Mouse (Mus musculus) lung, embryonic 15.5 days (tissue): Measurements from ENCODE around the gene H2-M3. TPM values are rescaled to one million over a fixed set of nuclear protein-coding genes. Genes with fewer than 3 reads are reported as not detected.
"Not testable (repeated sequence)": the region's sequence is repeated elsewhere in the genome, so short reads cannot be mapped to it uniquely, and the experiment has no call there.

Source experiments
- ATAC-seq: fragments of 200-750 bp; cut with Nextera tagmentation; 2 replicates; pipeline ENCODE4 v1.8.0; 2017; ENCODE audit warnings: moderate number of reproducible peaks, borderline replicate concordance; ENCODE audit not compliant: low FRiP score, low TSS enrichment; ENCODE audit errors: extremely low read depth
- H3K27ac ChIP-seq: fragments of 300-500 bp; sonication (generic); 2 replicates; pipeline ENCODE4 v1.5.1; 2015; ENCODE audit warnings: moderate library complexity, mild to moderate bottlenecking, inconsistent platforms
- H3K27me3 ChIP-seq: fragments of 300-500 bp; sonication (generic); 2 replicates; pipeline ENCODE4 v1.6.1; 2015; ENCODE audit warnings: inconsistent platforms
- H3K36me3 ChIP-seq: fragments of 300-500 bp; sonication (generic); 2 replicates; pipeline ENCODE4 v1.6.1; 2015; ENCODE audit warnings: inconsistent platforms
- H3K4me1 ChIP-seq: fragments of 300-500 bp; sonication (generic); 2 replicates; pipeline ENCODE4 v1.6.1; 2015; ENCODE audit warnings: inconsistent platforms
- H3K4me2 ChIP-seq: fragments of 300-500 bp; sonication (generic); 2 replicates; pipeline ENCODE4 v1.6.1; 2015; ENCODE audit warnings: inconsistent platforms, mild to moderate bottlenecking, moderate library complexity
- H3K4me3 ChIP-seq: fragments of 300-500 bp; sonication (generic); 2 replicates; pipeline ENCODE4 v1.5.1; 2015; ENCODE audit warnings: mild to moderate bottlenecking, inconsistent platforms
- H3K9ac ChIP-seq: fragments of 300-500 bp; sonication (generic); 2 replicates; pipeline ENCODE4 v1.6.1; 2015; ENCODE audit warnings: inconsistent platforms
- H3K9me3 ChIP-seq: fragments of 300-500 bp; sonication (generic); 2 replicates; pipeline ENCODE4 v1.6.1; 2016; ENCODE audit warnings: inconsistent platforms
- WGBS: fragments of 180-500 bp; shearing (Covaris S2); methylation state at CpG from one replicate; pipeline ENCODE4 v1.1.7; 2015; 5-methylcytosine and 5-hydroxymethylcytosine counted together
- polyA plus RNA-seq: library from polyadenylated mRNA; unstranded; fragments of >200 nt; fragmentation: Nextera tagmentation; extraction: Ambion mirVana; gene quantifications from 2 replicates; pipeline ENCODE4 v1.2.1, GENCODE M21; 2015

H2-M3 gene
- polyA plus RNA-seq = 2.2 and 3.0 TPM in 2 replicates

GRCm38 (mm10) chr17:37270058-37270701 lies at the start of gene H2-M3:
Gene H2-M3, plus strand, starts transcription at chr17:37270220.
- WGBS = 1% methylated on average over 26 of the region's 26 CpGs
- Histone ChIP-seq H3K4me2 (peak within 1 kb of the TSS; percentile 95), H3K9me3 (no peaks in the 10 kb centered on the region), H3K27me3 (no peaks in the 10 kb centered on the region), H3K4me1 (no peaks in the 10 kb centered on the region), H3K27ac (no peak within 1 kb of the TSS), H3K4me3 (peak within 1 kb of the TSS; percentile 53), H3K36me3 (no peaks in the 10 kb centered on the region), H3K9ac (no peak within 1 kb of the TSS)
- ATAC-seq = peak; percentile 93

GRCm38 (mm10) chr17:37221879-37222278 lies 48.1 kb upstream of the H2-M3 start:
- H3K36me3 ChIP-seq = no peaks in the 10 kb centered on the region
- H3K4me2 ChIP-seq = no peak overlapping the region
- no peaks in the 10 kb centered on the region for H3K9me3 ChIP-seq
- 17% methylated on average over 1 of the region's 1 CpGs for WGBS
- ATAC-seq = no peak
- no peak overlapping the region for H3K9ac ChIP-seq
- H3K27me3 ChIP-seq = no peaks in the 10 kb centered on the region
- no peaks in the 10 kb centered on the region for H3K4me1 ChIP-seq
- H3K4me3 ChIP-seq = no peak overlapping the region
- H3K27ac ChIP-seq = no peak overlapping the region

GRCm38 (mm10) chr17:37237230-37237629 lies 32.8 kb upstream of the H2-M3 start, which contains the start of gene Olfr97:
Gene Olfr97, minus strand, starts transcription at chr17:37237330.
- WGBS = 83% methylated on average over 2 of the region's 2 CpGs

GRCm38 (mm10) chr17:37242198-37242597 lies 27.8 kb upstream of the H2-M3 start:
- Histone ChIP-seq H3K36me3 (no peaks in the 10 kb centered on the region), H3K4me3 (no peak overlapping the region), H3K9me3 (no peaks in the 10 kb centered on the region), H3K27ac (no peak overlapping the region), H3K9ac (no peak overlapping the region), H3K4me1 (no peaks in the 10 kb centered on the region), H3K4me2 (no peak overlapping the region), H3K27me3 (no peaks in the 10 kb centered on the region)
- ATAC-seq = no peak
- WGBS = 22% methylated on average over 3 of the region's 3 CpGs

More at GRCm38 (mm10) chr17:37237230-37237629, 32.8 kb upstream of the H2-M3 start, which contains the start of gene Olfr97:
- not testable (repeated sequence) for H3K27me3 ChIP-seq, H3K9me3 ChIP-seq, H3K4me3 ChIP-seq, H3K9ac ChIP-seq, H3K27ac ChIP-seq, H3K36me3 ChIP-seq, ATAC-seq, H3K4me1 ChIP-seq, H3K4me2 ChIP-seq

GRCm38 (mm10) chr17:37246715-37247114 lies 23.3 kb upstream of the H2-M3 start:
- 27% methylated on average over 5 of the region's 5 CpGs for WGBS

GRCm38 (mm10) chr17:37249460-37249859 lies 20.6 kb upstream of the H2-M3 start:
- Histone ChIP-seq H3K27ac (no peak overlapping the region), H3K27me3 (no peaks in the 10 kb centered on the region), H3K9me3 (no peaks in the 10 kb centered on the region), H3K9ac (no peak overlapping the region), H3K4me2 (no peak overlapping the region), H3K4me1 (no peaks in the 10 kb centered on the region), H3K36me3 (no peaks in the 10 kb centered on the region), H3K4me3 (no peak overlapping the region)
- no peak for ATAC-seq

More at GRCm38 (mm10) chr17:37246715-37247114, 23.3 kb upstream of the H2-M3 start:
- Histone ChIP-seq H3K4me2 (no peak overlapping the region), H3K27ac (no peak overlapping the region), H3K36me3 (no peaks in the 10 kb centered on the region), H3K4me1 (no peaks in the 10 kb centered on the region), H3K4me3 (no peak overlapping the region), H3K9ac (no peak overlapping the region), H3K27me3 (no peaks in the 10 kb centered on the region), H3K9me3 (no peaks in the 10 kb centered on the region)
- ATAC-seq = no peak

GRCm38 (mm10) chr17:37250544-37250943 lies 19.5 kb upstream of the H2-M3 start:
- H3K36me3 ChIP-seq = no peaks in the 10 kb centered on the region
- no peak overlapping the region for H3K27ac ChIP-seq
- no peaks in the 10 kb centered on the region for H3K9me3 ChIP-seq
- WGBS = 9% methylated on average over 1 of the region's 1 CpGs
- no peak for ATAC-seq
- H3K4me1 ChIP-seq = no peaks in the 10 kb centered on the region
- no peak overlapping the region for H3K4me3 ChIP-seq
- no peak overlapping the region for H3K4me2 ChIP-seq
- H3K9ac ChIP-seq = no peak overlapping the region
- no peaks in the 10 kb centered on the region for H3K27me3 ChIP-seq

GRCm38 (mm10) chr17:37263626-37264025 lies 6.4 kb upstream of the H2-M3 start, which contains the start of gene Olfr98:
Gene Olfr98, minus strand, starts transcription at chr17:37263749.
- Histone ChIP-seq H3K36me3 (no peaks in the 10 kb centered on the region), H3K4me1 (no peaks in the 10 kb centered on the region), H3K4me3 (no peak within 1 kb of the TSS), H3K9me3 (no peaks in the 10 kb centered on the region), H3K4me2 (no peak within 1 kb of the TSS), H3K9ac (no peak within 1 kb of the TSS), H3K27ac (no peak within 1 kb of the TSS), H3K27me3 (no peaks in the 10 kb centered on the region)
- ATAC-seq = no peak
- WGBS = 71% methylated on average over 1 of the region's 1 CpGs

- H3K36me3 ChIP-seq = no peaks in the 10 kb centered on the region
- no peaks in the 10 kb centered on the region for H3K27me3 ChIP-seq
- no peaks in the 10 kb centered on the region for H3K9me3 ChIP-seq
- WGBS = 53% methylated on average over 8 of the region's 8 CpGs
- no peak overlapping the region for H3K9ac ChIP-seq
- H3K4me2 ChIP-seq = peak overlapping the region; percentile 95
- no peak overlapping the region for H3K27ac ChIP-seq
- peak; percentile 43; the same call in 1 of the 2 replicates for ATAC-seq
- H3K4me3 ChIP-seq = peak overlapping the region; percentile 53
- no peaks in the 10 kb centered on the region for H3K4me1 ChIP-seq
Observed at GRCm38 (mm10) chr17:37270702-37271092, 677 bp downstream of the H2-M3 start.

GRCm38 (mm10) chr17:37275626-37276248 lies 5.7 kb downstream of the H2-M3 start:
- H3K9ac ChIP-seq = no peak overlapping the region
- H3K27me3 ChIP-seq = no peaks in the 10 kb centered on the region
- H3K9me3 ChIP-seq = no peaks in the 10 kb centered on the region
- H3K27ac ChIP-seq = no peak overlapping the region
- no peaks in the 10 kb centered on the region for H3K36me3 ChIP-seq
- WGBS = 73% methylated on average over 2 of the region's 2 CpGs
- no peaks in the 10 kb centered on the region for H3K4me1 ChIP-seq
- ATAC-seq = no peak
- no peak overlapping the region for H3K4me2 ChIP-seq
- H3K4me3 ChIP-seq = no peak overlapping the region

- Histone ChIP-seq H3K9ac (no peak overlapping the region), H3K27ac (no peak overlapping the region), H3K4me1 (no peaks in the 10 kb centered on the region), H3K36me3 (no peaks in the 10 kb centered on the region), H3K4me3 (no peak overlapping the region), H3K27me3 (no peaks in the 10 kb centered on the region), H3K4me2 (no peak overlapping the region), H3K9me3 (no peaks in the 10 kb centered on the region)
- no peak for ATAC-seq
Observed at GRCm38 (mm10) chr17:37276573-37276972, 6.6 kb downstream of the H2-M3 start.

GRCm38 (mm10) chr17:37280331-37280730 lies 10.3 kb downstream of the H2-M3 start:
- no peak overlapping the region for H3K27ac ChIP-seq
- H3K9me3 ChIP-seq = no peaks in the 10 kb centered on the region
- no peaks in the 10 kb centered on the region for H3K36me3 ChIP-seq
- H3K4me3 ChIP-seq = no peak overlapping the region
- H3K4me2 ChIP-seq = no peak overlapping the region
- 66% methylated on average over 1 of the region's 1 CpGs for WGBS
- no peak for ATAC-seq
- H3K4me1 ChIP-seq = no peaks in the 10 kb centered on the region
- H3K27me3 ChIP-seq = no peaks in the 10 kb centered on the region
- no peak overlapping the region for H3K9ac ChIP-seq
